Mouse (Mus musculus): ENCODE data around the gene Hmgcll1.

GRCm38 (mm10) chr9:76060935-76061334 is 46.3 kb downstream of the Hmgcll1 start:
- TF ChIP-seq CTCF (IDR thresholded peaks at IDR 0.05; ENCODE audit: borderline replicate concordance, insufficient read depth, low read depth, low read length) (no peak), POLR2A (IDR thresholded peaks at IDR 0.05; ENCODE audit: borderline replicate concordance, insufficient read depth, low read length) (no peak)

Measured in cerebellum, adult 2 months (tissue).